23 mouse cellular contexts compared by ENCODE assay signal in genomic region chr17:79932676-79933278, GRCm38 (mm10). TPM values are rescaled to one million over a fixed set of nuclear protein-coding genes. Genes with fewer than 3 reads are reported as not detected.
DNase-seq lines count a peak whose midpoint lies in the region; ATAC-seq and TF ChIP-seq lines count a peak whose summit lies in the region.
"Had no signal": no experiment of that assay in that cellular context is flagged by ENCODE, and none has a peak within 500 bp of the region (broad histone marks: within the 10 kb centered on the region; RNA-seq: fewer than 3 reads in every experiment).

No protein-coding gene starts in this region.

- no peak overlapping the region for H3K4me2 ChIP-seq in limb, embryonic 11.5 days (ENCODE audit: low read depth, severe bottlenecking)
- H3K4me2 ChIP-seq in limb, embryonic 12.5 days: no peak overlapping the region
- H3K4me2 ChIP-seq: forebrain, embryonic 15.5 days; hindbrain, embryonic 13.5 days; kidney, embryonic 15.5 days; midbrain, embryonic 15.5 days; neural tube, embryonic 13.5 days; stomach, embryonic 15.5 days had no signal

- 54% methylated on average over 5 of the region's 5 CpGs for WGBS in limb, embryonic 11.5 days
- WGBS in limb, embryonic 10.5 days: 62% methylated on average over 5 of the region's 5 CpGs
- WGBS in limb, embryonic 12.5 days: 46% methylated on average over 5 of the region's 5 CpGs

- H3K9me3 ChIP-seq in limb, embryonic 11.5 days (ENCODE audit: control insufficient read depth, low read length): no peaks in the 10 kb centered on the region
- no peaks in the 10 kb centered on the region for H3K9me3 ChIP-seq in limb, embryonic 10.5 days (replicated peaks)
- no peaks in the 10 kb centered on the region for H3K9me3 ChIP-seq in ES-E14 (ENCODE audit: control insufficient read depth, insufficient read depth, low read depth, low read length)
- no peaks in the 10 kb centered on the region for H3K9me3 ChIP-seq in limb, embryonic 12.5 days
- H3K9me3 ChIP-seq: forebrain, embryonic 15.5 days; hindbrain, embryonic 13.5 days; kidney, embryonic 15.5 days; midbrain, embryonic 15.5 days; neural tube, embryonic 13.5 days; stomach, embryonic 15.5 days had no signal

- no peaks in the 10 kb centered on the region for H3K27me3 ChIP-seq in limb, embryonic 11.5 days (ENCODE audit: control insufficient read depth, insufficient read depth, low read length)
- H3K27me3 ChIP-seq in limb, embryonic 10.5 days (ENCODE audit: low read depth, poor library complexity, severe bottlenecking): no peaks in the 10 kb centered on the region
- no peaks in the 10 kb centered on the region for H3K27me3 ChIP-seq in limb, embryonic 12.5 days
- H3K27me3 ChIP-seq: forebrain, embryonic 15.5 days; hindbrain, embryonic 13.5 days; kidney, embryonic 15.5 days; midbrain, embryonic 15.5 days; neural tube, embryonic 13.5 days; stomach, embryonic 15.5 days had no signal

- no peak overlapping the region for H3K9ac ChIP-seq in limb, embryonic 11.5 days (ENCODE audit: low read length)
- no peak overlapping the region for H3K9ac ChIP-seq in ES-E14 (ENCODE audit: insufficient read depth, low read depth, low read length, poor library complexity, severe bottlenecking)
- no peak overlapping the region for H3K9ac ChIP-seq in limb, embryonic 12.5 days (replicated peaks)
- H3K9ac ChIP-seq: forebrain, embryonic 15.5 days; hindbrain, embryonic 13.5 days; kidney, embryonic 15.5 days; midbrain, embryonic 15.5 days; neural tube, embryonic 13.5 days; stomach, embryonic 15.5 days had no signal

- no peak overlapping the region for H3K4me3 ChIP-seq in limb, embryonic 11.5 days (ENCODE audit: low read depth, low read length)
- no peak overlapping the region for H3K4me3 ChIP-seq in limb, embryonic 10.5 days
- H3K4me3 ChIP-seq in ES-E14 (ENCODE audit: insufficient read depth in 1 of 2, low read depth in 1 of 2, low read length in 2 of 2, poor library complexity in 1 of 2, severe bottlenecking in 1 of 2): no peak overlapping the region
- no peak overlapping the region for H3K4me3 ChIP-seq in limb, embryonic 12.5 days (replicated peaks)
- H3K4me3 ChIP-seq: forebrain, embryonic 15.5 days; hindbrain, embryonic 13.5 days; kidney, embryonic 15.5 days; left cerebral cortex, adult 2 months; midbrain, embryonic 15.5 days; neural tube, embryonic 13.5 days; stomach, embryonic 15.5 days had no signal

- H3K27ac ChIP-seq in limb, embryonic 11.5 days (replicated peaks; ENCODE audit: low read depth, low read length): no peak overlapping the region
- no peak overlapping the region for H3K27ac ChIP-seq in limb, embryonic 10.5 days
- H3K27ac ChIP-seq in ES-E14 (ENCODE audit: insufficient read depth, low read depth, low read length, poor library complexity, severe bottlenecking): no peak overlapping the region
- H3K27ac ChIP-seq in limb, embryonic 12.5 days: peak overlapping the region; percentile 31; the same call in 1 of the 2 replicates
- H3K27ac ChIP-seq: forebrain, embryonic 15.5 days; hindbrain, embryonic 13.5 days; kidney, embryonic 15.5 days; left cerebral cortex, adult 2 months; midbrain, embryonic 15.5 days; neural tube, embryonic 13.5 days; stomach, embryonic 15.5 days had no signal

- H3K4me1 ChIP-seq in limb, embryonic 11.5 days (ENCODE audit: control insufficient read depth, insufficient read depth, low read length): no peaks in the 10 kb centered on the region
- H3K4me1 ChIP-seq in limb, embryonic 10.5 days: peaks cover 5% of the 10 kb centered on the region; the same call in 1 of the 2 replicates
- H3K4me1 ChIP-seq in ES-E14 (ENCODE audit: control insufficient read depth in 2 of 2, insufficient read depth in 2 of 2, low read length in 2 of 2, poor library complexity in 1 of 2): peaks cover 0 to 2% of the 10 kb centered on the region in 2 experiments; a peak in 1 of 4 replicates
- peaks cover 16% of the 10 kb centered on the region for H3K4me1 ChIP-seq in limb, embryonic 12.5 days (replicated peaks)
- H3K4me1 ChIP-seq: hindbrain, embryonic 13.5 days; kidney, embryonic 15.5 days; midbrain, embryonic 15.5 days; neural tube, embryonic 13.5 days; stomach, embryonic 15.5 days had no signal

- no peaks in the 10 kb centered on the region for H3K36me3 ChIP-seq in limb, embryonic 11.5 days (ENCODE audit: control insufficient read depth, insufficient read depth, low read length)
- H3K36me3 ChIP-seq in limb, embryonic 10.5 days: no peaks in the 10 kb centered on the region
- no peaks in the 10 kb centered on the region for H3K36me3 ChIP-seq in ES-E14 (ENCODE audit: control insufficient read depth, insufficient read depth, low read length, poor library complexity, severe bottlenecking)
- no peaks in the 10 kb centered on the region for H3K36me3 ChIP-seq in limb, embryonic 12.5 days
- H3K36me3 ChIP-seq: forebrain, embryonic 15.5 days; hindbrain, embryonic 13.5 days; kidney, embryonic 15.5 days; midbrain, embryonic 15.5 days; neural tube, embryonic 13.5 days; stomach, embryonic 15.5 days had no signal

- in situ Hi-C loops in ES-E14 (cut with MboI; ENCODE audit: low sequenced_read_pairs in 2 of 2, unreplicated experiment in 2 of 2): no loop called here

- DNase-seq in limb, embryonic 11.5 days (ENCODE audit: low spot score): peak; percentile 29
- no peak for DNase-seq in limb, embryonic 10.5 days (ENCODE audit: low spot score)
- no peak for DNase-seq in ES-E14 (ENCODE audit: low read depth, low spot score)
- DNase-seq in ZHBTc4 (ENCODE audit: low read depth, low spot score): peak; percentile 14
- no peak for DNase-seq in embryo, embryonic 10 days (ENCODE audit: low spot score)
- DNase-seq in adrenal gland, adult (ENCODE audit: inconsistent age in 2 of 2, low spot score in 1 of 2): no peak
- DNase-seq in thymus, postnatal 4 days: no peak
- DNase-seq: adrenal gland, adult 8-10 months; cerebellum, adult 2 months; cerebellum, postnatal 36 days; gastrocnemius, postnatal 25 days; kidney, adult 11 months; layer of hippocampus, adult 9-11 months; lung, postnatal 4 days; thymus, adult 2 months had no signal

- no peak for ATAC-seq in limb, embryonic 11.5 days (ENCODE audit: insufficient number of reproducible peaks, low FRiP score, low TSS enrichment, low read depth)
- peak; percentile 78; the same call in 1 of the 2 replicates for ATAC-seq in limb, embryonic 12.5 days (ENCODE audit: insufficient number of reproducible peaks, insufficient read depth, low FRiP score, low TSS enrichment, low read depth)
- ATAC-seq: forebrain, embryonic 15.5 days; midbrain, embryonic 15.5 days had no signal

TF ChIP-seq in ES-E14, 5 proteins besides CTCF, POLR2A, EP300 and RAD21:
- TF ChIP-seq ZC3H11A (IDR thresholded peaks at IDR 0.05; ENCODE audit: borderline replicate concordance, low read depth, low read length) (no peak), MAFK (IDR thresholded peaks at IDR 0.05; ENCODE audit: insufficient read depth, low read depth, low read length) (no peak), ZNF384 (IDR thresholded peaks at IDR 0.05; ENCODE audit: low read depth, low read length) (peak; percentile 88; the same call in 1 of the 2 replicates), CHD2 (IDR thresholded peaks at IDR 0.05; ENCODE audit: low read depth, low read length) (no peak), HCFC1 (IDR thresholded peaks at IDR 0.05; ENCODE audit: borderline replicate concordance, insufficient read depth, low read length) (no peak)

RNA-seq across cellular contexts. Expression of gene Atl2, which starts 36.9 kb away (rescaled TPM):
- polyA plus RNA-seq in limb, embryonic 11.5 days (2014; fragmentation: Nextera tagmentation; extraction: Ambion mirVana): 38.7 and 43.2 TPM in 2 replicates
- 37.8 and 38.7 TPM in 2 replicates for polyA plus RNA-seq in limb, embryonic 10.5 days (2016; fragmentation: Nextera tagmentation; extraction: Ambion mirVana)
- total RNA-seq in ES-E14 (2012; rRNA removed): 44.4 and 48.0 TPM in 2 replicates
- polyA plus RNA-seq in limb, embryonic 12.5 days (2016; fragmentation: Nextera tagmentation; extraction: Ambion mirVana): 37.7 and 38.1 TPM in 2 replicates

Comparison
In these comparisons a context has a peak if more than half of its experiments do, and no peak if none do; other contexts are left out.
1. DNase-seq: peak in limb, embryonic 11.5 days (single experiment) and ZHBTc4 (single experiment); none in limb, embryonic 10.5 days (single experiment), ES-E14 (single experiment), embryo, embryonic 10 days (single experiment), adrenal gland, adult (0 of 2) and thymus, postnatal 4 days (single experiment).